Comparison of ENCODE assay signal across 31 mouse cellular contexts in genomic region chr13:100437322-100437825, GRCm38 (mm10). TPM values are rescaled to one million over a fixed set of nuclear protein-coding genes. Genes with fewer than 3 reads are reported as not detected.
"Had no signal": no experiment of that assay in that cellular context is flagged by ENCODE, and none has a peak within 500 bp of the region (broad histone marks: within the 10 kb centered on the region; RNA-seq: fewer than 3 reads in every experiment).

No protein-coding gene starts in this region.

- H3K36me3 ChIP-seq: heart, embryonic 13.5 days; heart, embryonic 15.5 days; hindbrain, embryonic 10.5 days; hindbrain, embryonic 12.5 days; kidney, embryonic 15.5 days; limb, embryonic 13.5 days; limb, embryonic 15.5 days; liver, embryonic 12.5 days had no signal

- H3K9ac ChIP-seq: heart, embryonic 13.5 days; heart, embryonic 15.5 days; hindbrain, embryonic 12.5 days; hindbrain, embryonic 14.5 days; kidney, embryonic 15.5 days; limb, embryonic 13.5 days; limb, embryonic 15.5 days; liver, embryonic 12.5 days; liver, embryonic 14.5 days had no signal

- ATAC-seq: hindbrain, embryonic 16.5 days; inflammation-experienced regulatory T-cells, adult 6 months; liver, embryonic 12.5 days had no signal

- H3K4me2 ChIP-seq: heart, embryonic 11.5 days; heart, embryonic 13.5 days; heart, embryonic 15.5 days; hindbrain, embryonic 12.5 days; hindbrain, embryonic 14.5 days; kidney, embryonic 15.5 days; limb, embryonic 13.5 days; limb, embryonic 15.5 days; liver, embryonic 12.5 days had no signal

- H3K27ac ChIP-seq: gastrocnemius, adult 2 months; heart, adult 2 months; heart, embryonic 13.5 days; heart, embryonic 15.5 days; hindbrain, embryonic 10.5 days; hindbrain, embryonic 12.5 days; hindbrain, embryonic 14.5 days; kidney, embryonic 15.5 days; kidney, postnatal 0 days; limb, embryonic 13.5 days; limb, embryonic 15.5 days; liver, embryonic 12.5 days; liver, embryonic 14.5 days had no signal

- DNase-seq: gastrocnemius, adult 2 months; gastrocnemius, postnatal 10 days; gastrocnemius, postnatal 25 days; heart, adult 2 months; heart, postnatal 14 days; heart, postnatal 4 days; kidney, adult 11 months; kidney, adult 2 months; kidney, adult 9 months; kidney, postnatal 14 days; kidney, postnatal 36 days; layer of hippocampus, adult 9-11 months; layer of hippocampus, postnatal 36 days; left cerebral cortex, postnatal 4 days had no signal

- H3K4me1 ChIP-seq: heart, embryonic 13.5 days; heart, embryonic 15.5 days; hindbrain, embryonic 10.5 days; hindbrain, embryonic 12.5 days; kidney, embryonic 15.5 days; limb, embryonic 13.5 days; limb, embryonic 15.5 days; liver, embryonic 12.5 days had no signal

- H3K27me3 ChIP-seq: heart, embryonic 13.5 days; heart, embryonic 15.5 days; hindbrain, embryonic 12.5 days; kidney, embryonic 15.5 days; limb, embryonic 13.5 days; limb, embryonic 15.5 days; liver, embryonic 12.5 days had no signal

- H3K4me3 ChIP-seq: gastrocnemius, adult 2 months; heart, adult 2 months; heart, embryonic 13.5 days; heart, embryonic 15.5 days; hindbrain, embryonic 10.5 days; hindbrain, embryonic 12.5 days; kidney, embryonic 15.5 days; limb, embryonic 13.5 days; limb, embryonic 15.5 days; liver, embryonic 12.5 days had no signal

- H3K9me3 ChIP-seq: heart, embryonic 13.5 days; heart, embryonic 15.5 days; hindbrain, embryonic 10.5 days; hindbrain, embryonic 12.5 days; kidney, embryonic 15.5 days; limb, embryonic 13.5 days; limb, embryonic 15.5 days; liver, embryonic 12.5 days had no signal

RNA-seq across cellular contexts. Expression of gene Naip1, which starts 15.3 kb away (rescaled TPM):
- total RNA-seq: gastrocnemius, adult 2 months; gastrocnemius, postnatal 10 days; gastrocnemius, postnatal 25 days; granulocyte monocyte progenitor cell, adult 5-6 weeks; heart, postnatal 4 days had no signal
- polyA plus RNA-seq: heart, adult 2 months; heart, embryonic 11.5 days; heart, embryonic 13.5 days; heart, embryonic 15.5 days; heart, postnatal 0 days; hindbrain, embryonic 10.5 days; hindbrain, embryonic 12.5 days; inflammation-experienced regulatory T-cells, adult 6 months; kidney, embryonic 15.5 days; kidney, postnatal 0 days; limb, embryonic 11.5 days; limb, embryonic 15.5 days; liver, embryonic 12.5 days had no signal
